In the genomic region with DNA sequence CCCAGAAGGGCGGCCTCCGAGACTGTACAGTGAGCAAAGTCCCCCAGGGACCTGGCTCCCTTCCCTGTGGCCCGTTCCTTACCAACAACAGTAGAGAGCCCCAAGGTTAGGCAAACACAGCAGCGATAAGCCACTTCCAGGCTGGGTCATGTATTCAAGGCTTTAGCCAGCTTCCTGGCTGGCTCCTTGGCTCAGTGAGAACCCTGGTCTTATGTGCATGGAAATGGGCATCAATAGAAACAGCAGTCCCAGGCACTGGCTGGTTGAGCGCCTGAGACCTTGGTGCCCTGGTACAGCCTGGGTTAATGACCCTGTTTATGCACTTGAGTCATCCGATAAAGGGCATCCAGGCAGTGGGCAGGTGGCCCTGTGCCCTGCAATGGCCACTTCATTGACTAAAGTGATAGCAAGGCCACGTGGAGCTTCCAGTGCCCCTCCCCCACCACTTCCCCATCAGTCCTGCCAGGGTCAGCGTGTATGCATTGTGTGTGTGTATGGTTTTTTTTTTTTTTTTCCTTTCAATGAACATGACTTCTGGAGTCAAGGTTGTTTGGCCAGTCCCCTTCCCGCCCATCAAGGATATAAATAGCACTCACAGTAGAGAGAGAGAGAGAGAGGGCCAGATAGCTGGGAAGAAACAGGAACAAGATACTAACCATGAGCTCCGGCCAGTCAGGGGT, we compare ENCODE assay signal across 1 mouse cellular context.
TF ChIP-seq lines count a peak whose summit lies in the region.

Gene Nr0b2, plus strand, starts transcription at position 609 of the 680 bp plus-strand sequence.

TF ChIP-seq in MEL, 35 proteins besides CTCF, POLR2A, EP300 and RAD21 (continued from another document):
- no peak for TF ChIP-seq NRF1 (IDR thresholded peaks at IDR 0.05; ENCODE audit: insufficient read depth, low read depth, low read length, poor library complexity, severe bottlenecking)
- TF ChIP-seq RCOR1 (IDR thresholded peaks at IDR 0.05; ENCODE audit: low read depth, low read length): no peak
- TF ChIP-seq POLR2AphosphoS2 (IDR thresholded peaks at IDR 0.05; ENCODE audit: low read length): no peak
- TF ChIP-seq BHLHE40 (IDR thresholded peaks at IDR 0.05; ENCODE audit: borderline replicate concordance, low read depth, low read length): no peak
- peak; percentile 69 for TF ChIP-seq MAX (IDR thresholded peaks at IDR 0.05; ENCODE audit: low read length)
- no peak for TF ChIP-seq ETS1 (IDR thresholded peaks at IDR 0.05; ENCODE audit: low read depth, low read length)
- no peak for TF ChIP-seq TCF12 (IDR thresholded peaks at IDR 0.05; ENCODE audit: low read depth, low read length)
- TF ChIP-seq MXI1 (IDR thresholded peaks at IDR 0.05; ENCODE audit: low read depth, low read length): peak; percentile 23; the same call in 1 of the 2 replicates
- no peak for TF ChIP-seq KAT2A (conservative IDR thresholded peaks at IDR 0.05; ENCODE audit: low read depth, low read length)
- TF ChIP-seq GABPA (IDR thresholded peaks at IDR 0.05; ENCODE audit: low read depth, low read length): no peak
- TF ChIP-seq TAL1 (IDR thresholded peaks at IDR 0.05; ENCODE audit: low read length): no peak
- no peak for TF ChIP-seq E2F4 (IDR thresholded peaks at IDR 0.05; ENCODE audit: borderline replicate concordance, low read depth, low read length)
- no peak for TF ChIP-seq TBP (IDR thresholded peaks at IDR 0.05; ENCODE audit: low read depth, low read length)
